Mouse (Mus musculus): Measurements from ENCODE around the gene Styk1. TPM values are rescaled to one million over a fixed set of nuclear protein-coding genes. Genes with fewer than 3 reads are reported as not detected.

Styk1 gene
- total RNA-seq (2021), result under 1 TPM; 0.17 to 0.23 TPM

GRCm38 (mm10) chr6:131353352-131353919 lies at the start of gene Styk1:
Gene Styk1 (minus strand): TSS chr6:131353597.
- intact Hi-C loops (cut with DNase I), result no loop called here
- peak; percentile 23 for DNase-seq (ENCODE audit: low spot score)

GRCm38 (mm10) chr6:131403036-131403435 lies 49.6 kb upstream of the Styk1 start:
- intact Hi-C loops (cut with DNase I), result no loop called here
- DNase-seq (ENCODE audit: low spot score), result no peak

DNA sequence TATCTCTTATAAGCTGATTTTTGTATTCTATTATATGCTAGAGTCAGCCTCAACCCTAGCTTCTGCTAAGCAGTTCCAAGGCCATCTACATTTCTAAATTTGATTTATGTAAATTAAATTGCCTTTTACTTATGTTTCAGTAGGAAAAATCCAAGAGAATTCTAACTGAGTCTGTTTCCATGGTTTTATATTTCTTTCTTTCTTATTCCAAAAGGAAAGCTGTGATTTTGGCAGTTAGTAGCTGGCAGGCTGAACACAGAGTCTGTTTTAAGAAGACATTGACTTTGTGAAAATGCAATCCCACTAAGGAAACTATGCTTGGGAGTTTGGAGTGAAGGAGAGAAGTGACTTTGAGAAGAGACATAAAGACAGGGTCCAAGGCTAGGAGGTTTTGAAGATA lies 49.2 kb upstream of the Styk1 start:
- intact Hi-C loops (cut with DNase I), result no loop called here
- no peak for DNase-seq (ENCODE audit: low spot score)

DNA sequence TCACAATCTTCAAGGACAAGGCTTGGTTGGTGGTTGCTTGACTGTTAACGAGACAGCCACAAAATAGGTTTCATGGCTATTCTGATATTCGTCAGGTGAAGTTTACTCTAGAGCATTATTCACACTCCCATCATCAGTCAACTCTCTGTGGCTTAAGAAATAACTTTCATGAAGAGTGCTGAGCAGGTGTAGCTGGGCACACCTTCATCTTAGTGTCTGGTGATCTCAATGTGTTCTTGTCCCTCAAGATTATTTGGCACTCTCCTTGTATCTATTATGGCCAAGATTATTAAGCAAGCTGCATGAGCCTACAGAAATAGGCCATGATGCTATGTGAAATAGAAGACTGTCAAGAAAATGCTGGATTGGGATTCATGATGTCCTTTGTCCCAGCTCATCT lies 47.9 kb upstream of the Styk1 start:
- intact Hi-C loops (cut with DNase I), result no loop called here
- DNase-seq (ENCODE audit: low spot score), result no peak

DNA sequence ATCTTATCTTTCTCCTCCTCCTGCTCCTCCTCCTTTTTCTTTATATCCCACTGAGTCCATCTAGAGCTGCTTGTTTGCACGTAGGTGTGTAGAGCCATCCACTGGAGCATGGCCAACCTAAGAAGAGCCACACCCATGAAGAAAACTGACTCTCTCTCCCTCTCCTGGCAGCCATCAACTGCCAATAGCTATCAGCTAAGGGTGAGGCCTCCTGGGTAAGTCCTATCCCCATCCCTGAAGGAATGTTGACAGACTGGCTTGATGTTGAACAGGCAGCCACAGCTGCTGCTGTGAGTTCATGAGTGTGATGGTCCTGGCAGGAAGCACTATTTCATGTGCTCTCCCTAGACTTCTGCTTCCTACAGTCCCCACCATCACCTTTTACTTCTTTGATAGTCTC lies 43.3 kb upstream of the Styk1 start:
- DNase-seq (ENCODE audit: low spot score), result no peak

DNA sequence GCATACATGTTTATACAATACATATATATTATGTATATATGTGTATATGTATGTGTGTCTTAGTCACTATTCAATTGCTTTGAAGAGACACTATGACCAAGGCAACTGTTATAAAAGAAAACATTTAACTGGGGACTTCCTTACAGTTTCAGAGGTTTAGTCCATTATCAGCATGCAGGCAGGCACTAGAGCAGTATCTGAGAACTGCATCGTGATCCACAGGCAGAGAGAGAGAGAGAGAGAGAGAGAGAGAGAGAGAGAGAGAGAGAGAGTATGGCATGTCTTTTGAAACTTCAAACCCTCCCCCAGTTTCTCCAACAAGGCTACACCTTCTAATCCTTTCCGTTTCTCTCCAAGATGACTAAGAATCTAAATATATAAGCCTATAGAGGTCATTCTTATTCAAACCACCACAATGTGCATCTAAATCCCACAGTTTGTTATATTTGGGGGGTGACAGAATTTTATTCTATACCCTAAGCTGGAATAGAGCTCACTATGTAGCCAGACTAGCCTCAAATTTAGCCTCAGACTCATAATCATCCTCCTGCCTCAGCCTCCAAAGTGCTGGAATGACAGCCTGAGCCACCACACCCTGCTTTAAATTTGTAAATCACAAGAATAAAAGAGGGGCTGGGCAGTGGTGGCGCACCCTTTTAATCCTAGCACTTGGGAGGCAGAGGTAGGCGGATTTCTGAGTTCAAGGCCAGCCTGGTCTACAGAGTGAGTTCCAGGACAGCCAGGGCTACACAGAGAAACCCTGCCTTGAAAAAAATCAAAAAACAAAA lies 40.7 kb upstream of the Styk1 start:
- no peak for DNase-seq (ENCODE audit: low spot score)
- intact Hi-C loops (cut with DNase I), result no loop called here

More for the DNA sequence above, 43.3 kb upstream of the Styk1 start:
- intact Hi-C loops (cut with DNase I), result no loop called here

DNA sequence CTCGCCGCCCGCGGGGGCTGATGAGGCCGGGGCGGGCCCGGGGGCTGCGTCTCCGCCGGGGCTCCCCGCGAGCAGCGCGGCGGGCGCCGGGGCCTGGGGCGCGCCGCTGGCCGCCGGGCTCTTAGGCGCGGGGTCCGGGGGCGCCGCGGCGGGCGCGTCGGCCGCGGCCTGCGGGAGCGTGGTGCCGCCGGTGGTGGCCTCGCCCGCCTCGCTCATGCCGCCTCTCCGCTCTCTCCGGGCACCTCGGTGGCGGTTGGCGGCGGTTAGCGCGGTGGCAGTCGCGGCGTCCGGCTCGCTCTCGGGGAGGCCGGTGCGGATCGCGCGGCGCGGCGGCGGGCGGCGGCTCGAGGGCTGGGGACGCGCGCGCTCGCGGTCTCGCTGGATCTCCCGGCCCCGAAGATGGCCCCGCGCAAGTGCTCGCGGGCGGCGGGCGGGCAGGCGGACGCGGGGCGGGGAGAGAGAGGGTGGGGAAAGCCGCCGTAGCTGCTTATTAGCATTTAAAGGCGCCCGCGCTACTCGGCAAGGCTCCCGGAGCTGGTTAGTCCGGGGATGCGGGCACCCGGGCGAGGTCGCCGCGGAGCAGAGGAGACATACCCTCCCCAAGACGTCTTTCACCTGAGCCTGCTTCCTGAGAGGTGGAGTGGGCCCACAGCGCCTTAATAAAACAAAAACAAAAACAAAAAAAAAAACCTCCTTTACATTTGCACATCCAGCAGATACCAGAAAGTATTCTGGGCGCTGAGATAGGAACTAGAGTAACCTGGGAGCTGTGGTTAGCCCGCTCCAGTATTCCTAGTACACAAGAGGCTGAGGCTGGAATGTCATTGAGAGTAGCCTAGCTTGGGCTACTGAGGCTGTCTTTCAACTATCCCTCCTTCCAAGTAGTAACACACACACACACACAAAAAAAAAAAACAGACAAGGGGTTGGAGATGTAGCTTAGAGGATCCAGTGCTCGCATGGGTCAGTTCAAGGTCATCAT lies 34.9 kb upstream of the Styk1 start, which contains the start of gene Ybx3:
Gene Ybx3, minus strand, starts transcription at position 437 of the 982 bp plus-strand sequence.
- intact Hi-C loops (cut with DNase I), result loop anchor here (5.0 kb wide), 1 partner anchor 96 kb away; the partner anchor contains the start of gene Magohb
- DNase-seq (ENCODE audit: low spot score), result peak; percentile 83

GRCm38 (mm10) chr6:131387221-131388039 lies 34.0 kb upstream of the Styk1 start:
- intact Hi-C loops (cut with DNase I), result loop anchor here (5.0 kb wide), 1 partner anchor 95 kb away; the partner anchor contains the start of gene Magohb
- DNase-seq (ENCODE audit: low spot score), result peak; percentile 36

- intact Hi-C loops (cut with DNase I), result loop anchor here (5.0 kb wide), 1 partner anchor 94 kb away; the partner anchor contains the start of gene Magohb
- no peak for DNase-seq (ENCODE audit: low spot score)
These were observed 33.1 kb upstream of the Styk1 start for GRCm38 (mm10) chr6:131386416-131387019.

GRCm38 (mm10) chr6:131385469-131385868 lies 32.1 kb upstream of the Styk1 start:
- DNase-seq (ENCODE audit: low spot score), result no peak
- intact Hi-C loops (cut with DNase I), result loop anchor here (5.0 kb wide), 1 partner anchor 93 kb away; the partner anchor contains the start of gene Magohb

- DNase-seq (ENCODE audit: low spot score), result no peak
- intact Hi-C loops (cut with DNase I), result no loop called here
These were observed 30.4 kb upstream of the Styk1 start for GRCm38 (mm10) chr6:131383713-131384330.

DNA sequence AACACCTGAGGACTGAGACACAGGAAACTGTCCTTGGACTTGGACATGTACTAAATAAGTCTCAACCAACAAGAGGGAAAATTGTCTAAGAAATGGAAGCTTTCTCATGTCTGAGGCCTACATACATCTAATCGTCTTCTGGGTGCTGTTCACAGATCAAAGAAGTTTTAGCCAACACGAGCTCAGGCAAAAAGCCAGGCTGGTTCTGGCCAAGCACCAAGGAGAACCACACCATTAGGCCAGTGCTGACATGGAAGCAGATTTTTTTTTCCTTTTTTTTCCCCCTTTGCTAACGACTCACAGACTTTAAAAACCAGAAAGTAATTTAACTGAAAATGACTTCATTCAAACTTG lies 29.6 kb upstream of the Styk1 start:
- intact Hi-C loops (cut with DNase I), result no loop called here
- DNase-seq (ENCODE audit: low spot score), result no peak

GRCm38 (mm10) chr6:131382232-131382983 lies 29.0 kb upstream of the Styk1 start:
- DNase-seq (ENCODE audit: low spot score), result peak; percentile 81
- intact Hi-C loops (cut with DNase I), result no loop called here

DNA sequence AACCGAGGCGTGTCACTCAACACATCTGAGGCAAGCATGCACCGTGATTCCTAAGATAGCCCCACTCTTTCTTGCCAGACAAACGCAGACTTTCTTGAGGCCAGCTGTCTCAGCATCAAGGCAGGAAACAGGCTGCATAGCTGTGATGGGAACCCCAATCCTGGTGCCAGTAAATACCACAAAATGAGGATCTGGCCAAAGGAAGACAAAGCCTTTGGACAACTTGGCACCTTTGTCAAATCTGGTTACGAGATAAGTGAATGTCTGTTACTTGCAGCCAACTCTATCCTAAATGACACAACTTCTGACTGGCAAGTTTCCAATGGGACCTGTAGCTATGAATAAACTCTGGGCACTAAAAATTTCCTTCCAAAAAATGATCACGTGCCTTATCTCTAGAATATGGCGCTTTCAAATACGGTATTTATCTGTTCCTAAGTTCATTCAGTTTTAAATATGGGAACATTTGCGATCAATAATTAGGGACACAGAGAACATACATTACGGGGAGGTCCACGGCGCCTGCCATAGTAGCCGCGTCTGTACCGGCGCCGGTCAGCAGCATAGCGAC lies 25.5 kb upstream of the Styk1 start:
- DNase-seq (ENCODE audit: low spot score), result no peak
- intact Hi-C loops (cut with DNase I), result no loop called here

- no peak for DNase-seq (ENCODE audit: low spot score)
- intact Hi-C loops (cut with DNase I), result no loop called here
These were observed 24.0 kb upstream of the Styk1 start for GRCm38 (mm10) chr6:131377378-131377777.

DNA sequence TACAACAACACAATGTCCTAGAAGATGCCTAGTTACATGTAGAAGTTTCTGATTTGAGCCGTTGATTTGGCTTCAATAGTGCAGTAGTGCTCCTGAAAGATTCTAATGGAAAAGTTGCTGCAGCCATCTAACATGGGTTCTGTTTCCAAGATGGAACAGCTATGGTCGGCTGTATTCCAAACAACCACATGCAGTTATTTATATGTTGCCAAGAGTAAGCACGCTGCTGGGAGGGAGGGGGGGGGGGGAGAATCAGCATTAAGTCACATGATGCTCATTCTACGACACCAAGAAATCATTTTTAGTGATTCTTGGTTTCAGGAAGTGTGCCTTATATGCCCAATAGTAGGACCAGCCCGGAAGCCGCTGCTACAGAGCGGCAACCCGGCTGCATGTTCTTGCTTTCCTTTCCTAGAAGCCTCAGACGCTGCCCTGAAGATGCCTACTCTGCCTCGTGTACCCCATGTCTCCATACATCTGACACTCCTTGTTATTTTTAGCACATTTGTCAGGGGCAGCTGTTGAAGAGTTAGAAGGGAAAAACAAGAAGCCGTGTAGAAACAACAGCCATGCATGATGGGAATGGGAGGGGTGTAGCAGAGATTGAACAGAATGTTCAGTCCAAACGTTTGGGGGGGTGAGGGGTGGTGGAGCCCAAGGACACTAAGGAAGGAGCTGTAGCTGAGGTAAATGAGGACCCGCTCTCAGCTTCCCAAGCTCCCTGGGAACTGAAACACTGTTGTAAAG lies 21.4 kb upstream of the Styk1 start:
- DNase-seq (ENCODE audit: low spot score), result no peak
- intact Hi-C loops (cut with DNase I), result no loop called here

- no peak for DNase-seq (ENCODE audit: low spot score)
- intact Hi-C loops (cut with DNase I), result no loop called here
These were observed 19.8 kb upstream of the Styk1 start for GRCm38 (mm10) chr6:131373160-131373559.

Data from heart, postnatal 25 days (tissue).